Mouse (Mus musculus) gastrocnemius, postnatal 10 days (tissue): ENCODE results near the gene Tab1. TPM values are rescaled to one million over a fixed set of nuclear protein-coding genes. Genes with fewer than 3 reads are reported as not detected.

ENCODE experiments used
- DNase-seq: peaks from one replicate; pipeline ENCODE4 v3.0.0; 2021; ENCODE audit warnings: mixed read lengths
- total RNA-seq, 2 experiments: library from RNA; stranded (reverse); gene quantifications; 2 replicates each; pipeline ENCODE4 v1.2.3; 2021

Gene Tab1
- total RNA-seq, 2 experiments from 2014 or later = 17.1 to 20.6 TPM

GRCm38 (mm10) chr15:80206057-80206565, 73.2 kb downstream of the Tab1 start:
- DNase-seq = no peak

- no peak for DNase-seq
Observed at GRCm38 (mm10) chr15:80208446-80208845, 75.5 kb downstream of the Tab1 start.

Other genes with a start within 250 kb of the Tab1 start
- gene Apobec3, start 241.5 kb upstream of the Tab1 start, total RNA-seq = 10 to 100 TPM in 1 of 2 experiments, 1 to 10 TPM in 1; 7.5 to 11.8 TPM
- gene Cbx7, start 162.0 kb upstream of the Tab1 start, total RNA-seq = 1 to 10 TPM; 2.9 to 4.1 TPM
- 10 to 100 TPM; 40.8 to 59.3 TPM for gene Pdgfb, start 118.2 kb upstream of the Tab1 start, total RNA-seq
- 10 to 100 TPM; 16.1 to 17.0 TPM for gene Syngr1, start 41.8 kb upstream of the Tab1 start, total RNA-seq
- gene Rpl3, start 41.3 kb upstream of the Tab1 start, total RNA-seq = 100 to 1,000 TPM; 224 to 271 TPM
- gene Mgat3, start 40.6 kb downstream of the Tab1 start, total RNA-seq = 1 to 10 TPM; 2.8 to 3.1 TPM
- gene Mief1, start 100.9 kb downstream of the Tab1 start, total RNA-seq = 10 to 100 TPM; 22.8 to 27.2 TPM
- gene AC140267.1, start 102.7 kb downstream of the Tab1 start, total RNA-seq = 1 to 10 TPM in 1 of 2 experiments, not detected in 1; 7.5 TPM
- gene Atf4, start 122.1 kb downstream of the Tab1 start, total RNA-seq = 100 to 1,000 TPM in 1 of 2 experiments, 10 to 100 TPM in 1; 94.7 to 131 TPM
- 10 to 100 TPM; 16.7 to 18.8 TPM for gene Rps19bp1, start 131.2 kb downstream of the Tab1 start, total RNA-seq
- gene Cacna1i, start 154.1 kb downstream of the Tab1 start, total RNA-seq = under 1 TPM; 0.07 to 0.12 TPM